Mouse (Mus musculus) spleen, adult 2 months (tissue): ENCODE measurements around the gene Osbpl10. TPM values are rescaled to one million over a fixed set of nuclear protein-coding genes. Genes with fewer than 3 reads are reported as not detected.

Experiments used
- DNase-seq, 2 experiments: peaks; one replicate each; pipeline versions ENCODE4 v3.0.0 to v3.0.0-alpha.2; 2012 to 2021; ENCODE audit warnings: low spot score in 2 of 2, low read depth in 1 of 2
- H3K27ac ChIP-seq: fragments of 200-500 bp; 2 replicates; pipeline ENCODE4 v1.5.1; 2012; ENCODE audit warnings: low read length, inconsistent platforms; ENCODE audit not compliant: insufficient read depth
- H3K27me3 ChIP-seq: fragments of 200-500 bp; 2 replicates; pipeline ENCODE4 v1.6.1; 2012; ENCODE audit warnings: mild to moderate bottlenecking, moderate library complexity, low read length, inconsistent platforms; ENCODE audit not compliant: control insufficient read depth, insufficient read depth
- H3K36me3 ChIP-seq: fragments of 200-500 bp; 2 replicates; pipeline ENCODE4 v1.6.1; 2012; ENCODE audit warnings: mild to moderate bottlenecking, low read length, inconsistent platforms; ENCODE audit not compliant: control insufficient read depth, insufficient read depth
- H3K4me1 ChIP-seq: fragments of 200-500 bp; 2 replicates; pipeline ENCODE4 v1.6.1; 2011; ENCODE audit warnings: inconsistent platforms; ENCODE audit not compliant: control insufficient read depth, insufficient read depth, insufficient read length
- H3K4me3 ChIP-seq: fragments of 200-500 bp; 2 replicates; pipeline ENCODE4 v1.5.1; 2011; ENCODE audit warnings: mild to moderate bottlenecking, inconsistent platforms; ENCODE audit not compliant: insufficient read depth, insufficient read length; ENCODE audit errors: extremely low read depth
- CTCF ChIP-seq: fragments of 200-500 bp; IDR thresholded peaks from 2 replicates; pipeline ENCODE4 v1.5.1; 2011; ENCODE audit warnings: mild to moderate bottlenecking, inconsistent platforms; ENCODE audit not compliant: insufficient read depth, insufficient read length, insufficient replicate concordance; ENCODE audit errors: extremely low read depth
- POLR2A ChIP-seq: fragments of 200-500 bp; IDR thresholded peaks from 2 replicates; pipeline ENCODE4 v1.6.1; 2011; ENCODE audit warnings: low read depth, low read length, inconsistent platforms
- WGBS: fragments of 180-500 bp; shearing (Covaris S2); methylation state at CpG from one replicate; pipeline ENCODE4 v1.1.7; 2018; 5-methylcytosine and 5-hydroxymethylcytosine counted together
- polyA plus RNA-seq: library from polyadenylated mRNA; depleted of rRNA; stranded (reverse); fragments of >200 nt; gene quantifications from 2 replicates; pipeline ENCODE4 v1.2.3, GENCODE M21; 2012

Osbpl10 gene
- polyA plus RNA-seq, 1 experiment: 0.54 TPM

- TF ChIP-seq POLR2A (no peak), CTCF (no peak)
- no peaks in the 10 kb centered on the region for H3K27me3 ChIP-seq
- WGBS: 92% methylated on average over 4 of the region's 4 CpGs
- no peak overlapping the region for H3K27ac ChIP-seq
- H3K4me1 ChIP-seq: peaks cover 15% of the 10 kb centered on the region; the same call in 1 of the 2 replicates
- DNase-seq: no peak
- no peak overlapping the region for H3K4me3 ChIP-seq
- no peaks in the 10 kb centered on the region for H3K36me3 ChIP-seq
These were observed 43.0 kb upstream of the Osbpl10 start for GRCm38 (mm10) chr9:114935321-114935720.

GRCm38 (mm10) chr9:114936687-114937086 lies 41.7 kb upstream of the Osbpl10 start:
- H3K27me3 ChIP-seq: no peaks in the 10 kb centered on the region
- no peak overlapping the region for H3K27ac ChIP-seq
- DNase-seq: no peak
- no peak overlapping the region for H3K4me3 ChIP-seq
- TF ChIP-seq POLR2A (no peak), CTCF (no peak)
- H3K36me3 ChIP-seq: no peaks in the 10 kb centered on the region
- WGBS: 87% methylated on average over 2 of the region's 2 CpGs
- H3K4me1 ChIP-seq: peaks cover 8% of the 10 kb centered on the region; the same call in 1 of the 2 replicates

- H3K27me3 ChIP-seq: no peaks in the 10 kb centered on the region
- DNase-seq: no peak
- TF ChIP-seq CTCF (no peak), POLR2A (no peak)
- no peaks in the 10 kb centered on the region for H3K36me3 ChIP-seq
- no peaks in the 10 kb centered on the region for H3K4me1 ChIP-seq
- H3K27ac ChIP-seq: no peak overlapping the region
- 86% methylated on average over 3 of the region's 3 CpGs for WGBS
- no peak overlapping the region for H3K4me3 ChIP-seq
These were observed 33.7 kb upstream of the Osbpl10 start for GRCm38 (mm10) chr9:114944642-114945041.

- TF ChIP-seq CTCF (no peak), POLR2A (no peak)
- Histone ChIP-seq H3K36me3 (no peaks in the 10 kb centered on the region), H3K27me3 (no peaks in the 10 kb centered on the region), H3K4me3 (no peak overlapping the region), H3K4me1 (no peaks in the 10 kb centered on the region), H3K27ac (no peak overlapping the region)
- WGBS: 89% methylated on average over 6 of the region's 6 CpGs
- no peak for DNase-seq
These were observed 32.8 kb upstream of the Osbpl10 start for GRCm38 (mm10) chr9:114945576-114945975.

- no peaks in the 10 kb centered on the region for H3K36me3 ChIP-seq
- no peak for TF ChIP-seq POLR2A
- TF ChIP-seq CTCF: no peak
- no peaks in the 10 kb centered on the region for H3K27me3 ChIP-seq
- 21% methylated on average over 5 of the region's 5 CpGs for whole genome bisulfite sequencing
- H3K4me3 ChIP-seq: no peak overlapping the region
- no peak overlapping the region for H3K27ac ChIP-seq
- H3K4me1 ChIP-seq: no peaks in the 10 kb centered on the region
- no peak for DNase-seq
These were observed 30.0 kb upstream of the Osbpl10 start for GRCm38 (mm10) chr9:114948395-114948794.

GRCm38 (mm10) chr9:114952866-114953265 lies 25.5 kb upstream of the Osbpl10 start:
- no peak for DNase-seq
- Histone ChIP-seq H3K27ac (no peak overlapping the region), H3K4me3 (no peak overlapping the region), H3K27me3 (no peaks in the 10 kb centered on the region), H3K4me1 (no peaks in the 10 kb centered on the region), H3K36me3 (no peaks in the 10 kb centered on the region)
- TF ChIP-seq CTCF (no peak; the same call in 1 of the 2 replicates), POLR2A (no peak)
- 58% methylated on average over 1 of the region's 1 CpGs for WGBS

GRCm38 (mm10) chr9:114955340-114955739 lies 23.0 kb upstream of the Osbpl10 start:
- TF ChIP-seq CTCF (no peak), POLR2A (no peak)
- H3K27ac ChIP-seq: no peak overlapping the region
- no peaks in the 10 kb centered on the region for H3K4me1 ChIP-seq
- H3K4me3 ChIP-seq: no peak overlapping the region
- no peaks in the 10 kb centered on the region for H3K27me3 ChIP-seq
- 94% methylated on average over 11 of the region's 11 CpGs for WGBS
- no peaks in the 10 kb centered on the region for H3K36me3 ChIP-seq
- DNase-seq: no peak
